Mouse (Mus musculus) G1E (cell line): ENCODE results near the gene Edc4.

Experiments used
- CTCF ChIP-seq: IDR thresholded peaks from 2 replicates; pipeline ENCODE4 v1.5.1; 2012; ENCODE audit warnings: low read depth, low read length, inconsistent platforms, mixed read lengths
- GATA1 ChIP-seq: IDR thresholded peaks from 2 replicates; pipeline ENCODE4 v1.6.1; 2012; ENCODE audit warnings: borderline replicate concordance, low read length, inconsistent platforms, mixed read lengths
- GATA2 ChIP-seq: IDR thresholded peaks from 2 replicates; pipeline ENCODE4 v1.6.1; 2012; ENCODE audit warnings: low read depth, low read length, inconsistent platforms, borderline replicate concordance
- POLR2AphosphoS5 ChIP-seq: IDR thresholded peaks from 2 replicates; pipeline ENCODE4 v1.6.1; 2012; ENCODE audit warnings: low read depth, low read length, inconsistent platforms; ENCODE audit not compliant: insufficient replicate concordance
- TAL1 ChIP-seq: conservative IDR thresholded peaks from 2 replicates; pipeline ENCODE4 v1.6.1; 2012; ENCODE audit warnings: low read depth, low read length, inconsistent platforms, mixed read lengths

DNA sequence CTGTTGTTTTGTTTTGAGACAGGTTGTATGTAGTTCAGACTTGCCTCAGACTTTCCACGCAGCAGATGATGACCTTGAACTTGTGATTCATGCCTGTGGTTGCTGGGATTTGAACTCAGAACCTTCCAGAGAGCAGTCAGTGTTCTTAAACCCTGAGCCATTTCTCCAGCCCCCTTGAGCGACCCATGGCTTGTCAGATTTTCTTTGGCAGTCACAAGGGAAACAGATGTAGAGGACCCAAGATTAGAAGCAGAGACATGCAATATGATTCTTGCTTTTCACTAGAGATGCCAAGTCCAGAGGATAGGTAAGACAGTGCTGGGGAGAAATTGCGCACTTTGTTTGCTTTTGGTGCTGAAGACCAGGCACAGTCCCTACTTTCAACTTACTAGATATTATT is 27.5 kb upstream of the Edc4 start, which contains the start of gene Cenpt:
- TF ChIP-seq CTCF (no peak), GATA2 (no peak), POLR2AphosphoS5 (no peak), GATA1 (no peak), TAL1 (no peak)
